Mouse (Mus musculus) midbrain, embryonic 14.5 days (tissue): ENCODE measurements around the gene 1700025F22Rik. TPM values are rescaled to one million over a fixed set of nuclear protein-coding genes. Genes with fewer than 3 reads are reported as not detected.
"Not testable (repeated sequence)": the region's sequence is repeated elsewhere in the genome, so short reads cannot be mapped to it uniquely, and the experiment has no call there.

Experiments
- ATAC-seq: fragments of 200-750 bp; cut with Nextera tagmentation; 2 replicates; pipeline ENCODE4 v1.8.0; 2017; ENCODE audit warnings: moderate number of reproducible peaks, moderate library complexity; ENCODE audit not compliant: low FRiP score, low TSS enrichment
- DNase-seq: peaks from one replicate; pipeline ENCODE4 v3.0.0-alpha.2; 2015
- H3K27ac ChIP-seq: fragments of 300-500 bp; sonication (generic); replicated peaks from 2 replicates; pipeline ENCODE4 v1.5.1; 2014; ENCODE audit warnings: mild to moderate bottlenecking, low read depth, low read length, moderate library complexity
- H3K27me3 ChIP-seq: fragments of 300-500 bp; sonication (generic); 2 replicates; pipeline ENCODE4 v1.6.1; 2014; ENCODE audit warnings: low read length, control low read depth, mixed read lengths; ENCODE audit not compliant: control insufficient read depth, insufficient read depth
- H3K36me3 ChIP-seq: fragments of 300-500 bp; sonication (generic); 2 replicates; pipeline ENCODE4 v1.6.1; 2014; ENCODE audit warnings: low read length, control low read depth; ENCODE audit not compliant: control insufficient read depth, insufficient read depth
- H3K4me1 ChIP-seq: fragments of 300-500 bp; sonication (generic); 2 replicates; pipeline ENCODE4 v1.6.1; 2014; ENCODE audit warnings: mild to moderate bottlenecking, antibody characterized with exemption, low read length, control low read depth; ENCODE audit not compliant: control insufficient read depth, insufficient read depth
- H3K4me2 ChIP-seq: fragments of 300-500 bp; sonication (generic); 2 replicates; pipeline ENCODE4 v1.6.1; 2014; ENCODE audit warnings: mild to moderate bottlenecking, low read length, moderate library complexity
- H3K4me3 ChIP-seq: fragments of 300-500 bp; sonication (generic); replicated peaks from 2 replicates; pipeline ENCODE4 v1.5.1; 2014; ENCODE audit warnings: low read depth, low read length
- H3K9ac ChIP-seq: fragments of 300-500 bp; sonication (generic); replicated peaks from 2 replicates; pipeline ENCODE4 v1.6.1; 2014; ENCODE audit warnings: mild to moderate bottlenecking, low read length, moderate library complexity
- H3K9me3 ChIP-seq: fragments of 300-500 bp; sonication (generic); 2 replicates; pipeline ENCODE4 v1.6.1; 2016; ENCODE audit warnings: low read length, control low read depth, mixed read lengths; ENCODE audit not compliant: control insufficient read depth
- WGBS: fragments of 180-500 bp; shearing (Covaris S2); extraction: QIAGEN DNeasy Blood & Tissue Kit; methylation state at CpG from one replicate; pipeline ENCODE4 v1.1.7; 2014; 5-methylcytosine and 5-hydroxymethylcytosine counted together
- polyA plus RNA-seq: library from polyadenylated mRNA; unstranded; fragments of >200 nt; fragmentation: Nextera tagmentation; extraction: Ambion mirVana; gene quantifications from 2 replicates; pipeline ENCODE4 v1.2.1, GENCODE M21; 2014

1700025F22Rik gene
- not detected in 2 replicates for polyA plus RNA-seq

GRCm38 (mm10) chr19:11165172-11165571 is at the start of gene 1700025F22Rik:
1700025F22Rik (minus strand) TSS chr19:11165320.
- DNase-seq (no peak), ATAC-seq (no peak)
- no peak within 1 kb of the TSS for H3K27ac ChIP-seq
- no peak within 1 kb of the TSS for H3K4me2 ChIP-seq
- no peak within 1 kb of the TSS for H3K9ac ChIP-seq
- H3K27me3 ChIP-seq, result no peaks in the 10 kb centered on the region
- no peaks in the 10 kb centered on the region for H3K4me1 ChIP-seq
- no peaks in the 10 kb centered on the region for H3K36me3 ChIP-seq
- 42% methylated on average over 10 of the region's 10 CpGs for whole genome bisulfite sequencing
- no peaks in the 10 kb centered on the region for H3K9me3 ChIP-seq
- H3K4me3 ChIP-seq, result no peak within 1 kb of the TSS

GRCm38 (mm10) chr19:11196546-11196945 is 31.4 kb upstream of the 1700025F22Rik start, which contains the start of gene Ms4a13:
Ms4a13 (minus strand) TSS chr19:11196737.
- DNase-seq (no peak), ATAC-seq (no peak)
- Histone ChIP-seq H3K9me3 (no peaks in the 10 kb centered on the region), H3K4me1 (no peaks in the 10 kb centered on the region), H3K4me2 (no peak within 1 kb of the TSS), H3K27ac (no peak within 1 kb of the TSS), H3K4me3 (no peak within 1 kb of the TSS), H3K27me3 (no peaks in the 10 kb centered on the region), H3K36me3 (no peaks in the 10 kb centered on the region), H3K9ac (no peak within 1 kb of the TSS)
- WGBS, result 72% methylated on average over 12 of the region's 12 CpGs

- DNase-seq (no peak), ATAC-seq (no peak)
- H3K9me3 ChIP-seq, result no peaks in the 10 kb centered on the region
- H3K36me3 ChIP-seq, result no peaks in the 10 kb centered on the region
- no peak overlapping the region for H3K27ac ChIP-seq
- no peak overlapping the region for H3K4me2 ChIP-seq
- no peak overlapping the region for H3K9ac ChIP-seq
- H3K4me3 ChIP-seq, result no peak overlapping the region
- WGBS, result 80% methylated on average over 1 of the region's 1 CpGs
- no peaks in the 10 kb centered on the region for H3K4me1 ChIP-seq
- no peaks in the 10 kb centered on the region for H3K27me3 ChIP-seq
These were observed 27.4 kb upstream of the 1700025F22Rik start for GRCm38 (mm10) chr19:11192552-11192951.

DNA sequence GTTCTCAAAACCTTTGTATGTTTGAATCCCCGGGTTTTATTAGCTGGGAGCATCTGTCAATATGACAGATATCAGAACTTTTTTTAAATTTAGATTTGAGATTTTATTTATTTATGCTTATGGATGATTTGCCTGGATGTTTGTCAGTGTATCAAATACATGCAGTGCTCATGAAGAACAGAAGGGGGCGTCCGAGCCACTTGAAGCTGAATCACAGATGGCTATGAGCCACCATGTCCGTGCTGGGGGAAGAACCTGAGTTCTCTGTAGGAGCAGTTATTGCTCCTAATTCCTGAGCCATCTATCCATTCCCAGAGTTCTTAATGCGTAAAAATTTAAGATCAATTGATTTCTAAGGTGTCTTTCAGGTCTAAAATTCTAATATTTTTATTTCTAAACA is 19.0 kb upstream of the 1700025F22Rik start:
- Histone ChIP-seq H3K27me3 (no peaks in the 10 kb centered on the region), H3K27ac (no peak overlapping the region), H3K4me2 (no peak overlapping the region), H3K36me3 (no peaks in the 10 kb centered on the region), H3K9me3 (no peaks in the 10 kb centered on the region), H3K4me3 (no peak overlapping the region), H3K4me1 (no peaks in the 10 kb centered on the region), H3K9ac (no peak overlapping the region)
- DNase-seq (no peak), ATAC-seq (no peak)
- WGBS, result 18% methylated on average over 5 of the region's 5 CpGs

DNA sequence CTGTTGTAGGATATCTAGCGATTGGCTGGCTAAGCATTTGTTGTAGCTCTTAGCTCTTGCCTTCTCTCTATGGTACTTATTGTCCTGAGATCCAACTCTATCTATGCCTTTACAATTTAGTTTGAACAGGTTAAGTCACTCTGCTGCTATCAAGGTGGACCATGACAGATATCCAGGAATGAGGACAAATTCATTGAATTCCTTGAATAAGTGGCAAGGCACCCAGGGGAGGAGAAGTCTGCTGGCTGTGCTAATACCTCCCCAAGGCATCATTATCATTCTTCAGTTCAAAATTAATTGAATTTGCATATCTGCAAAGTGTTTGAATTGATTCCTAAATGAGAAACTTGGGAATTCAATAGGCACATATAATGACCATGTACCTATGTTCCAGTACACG is 12.3 kb upstream of the 1700025F22Rik start:
- H3K9me3 ChIP-seq, result no peaks in the 10 kb centered on the region
- WGBS, result 61% methylated on average over 2 of the region's 2 CpGs
- H3K4me1 ChIP-seq, result no peaks in the 10 kb centered on the region
- no peaks in the 10 kb centered on the region for H3K27me3 ChIP-seq
- no peak overlapping the region for H3K27ac ChIP-seq
- H3K4me2 ChIP-seq, result no peak overlapping the region
- ATAC-seq, result no peak
- H3K36me3 ChIP-seq, result no peaks in the 10 kb centered on the region
- DNase-seq, result peak; percentile 40
- H3K9ac ChIP-seq, result no peak overlapping the region
- H3K4me3 ChIP-seq, result no peak overlapping the region

GRCm38 (mm10) chr19:11157890-11158289 is 7.2 kb downstream of the 1700025F22Rik start:
- not testable (repeated sequence) for H3K4me2 ChIP-seq, H3K27ac ChIP-seq, H3K27me3 ChIP-seq, H3K9me3 ChIP-seq, DNase-seq, H3K4me3 ChIP-seq, H3K4me1 ChIP-seq, H3K36me3 ChIP-seq, H3K9ac ChIP-seq, ATAC-seq
- WGBS, result 85% methylated on average over 5 of the region's 6 CpGs

- Histone ChIP-seq H3K9me3 (no peaks in the 10 kb centered on the region), H3K9ac (no peak overlapping the region), H3K27me3 (no peaks in the 10 kb centered on the region), H3K36me3 (no peaks in the 10 kb centered on the region), H3K4me1 (no peaks in the 10 kb centered on the region), H3K4me3 (no peak overlapping the region), H3K4me2 (no peak overlapping the region), H3K27ac (no peak overlapping the region)
- ATAC-seq (no peak), DNase-seq (no peak)
- 75% methylated on average over 4 of the region's 4 CpGs for WGBS
These were observed 29.8 kb downstream of the 1700025F22Rik start for GRCm38 (mm10) chr19:11135336-11135735.

DNA sequence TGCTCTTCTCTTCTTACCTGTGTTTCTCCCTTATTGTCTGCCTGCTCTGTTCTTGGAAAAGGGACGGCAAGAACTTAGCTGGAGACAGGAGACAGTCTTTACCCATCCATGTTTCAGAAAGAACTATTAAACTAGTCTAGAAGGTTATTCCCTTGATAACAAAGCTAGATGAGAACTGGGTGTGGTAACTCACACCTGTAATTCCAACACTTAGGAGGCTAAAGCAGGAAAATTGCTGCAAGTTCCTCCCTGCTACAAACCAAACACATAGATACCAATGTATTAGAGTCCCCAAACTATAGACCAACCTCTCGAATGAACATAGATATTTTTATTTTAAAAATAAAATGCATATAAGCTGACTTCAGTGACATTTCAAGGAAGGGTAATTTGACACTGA is 30.3 kb downstream of the 1700025F22Rik start:
- Histone ChIP-seq H3K4me1 (no peaks in the 10 kb centered on the region), H3K27me3 (no peaks in the 10 kb centered on the region), H3K36me3 (no peaks in the 10 kb centered on the region), H3K9me3 (no peaks in the 10 kb centered on the region), H3K27ac (no peak overlapping the region), H3K4me2 (no peak overlapping the region), H3K4me3 (no peak overlapping the region), H3K9ac (no peak overlapping the region)
- ATAC-seq, result no peak
- WGBS, result 88% methylated on average over 2 of the region's 2 CpGs
- DNase-seq, result no peak

DNA sequence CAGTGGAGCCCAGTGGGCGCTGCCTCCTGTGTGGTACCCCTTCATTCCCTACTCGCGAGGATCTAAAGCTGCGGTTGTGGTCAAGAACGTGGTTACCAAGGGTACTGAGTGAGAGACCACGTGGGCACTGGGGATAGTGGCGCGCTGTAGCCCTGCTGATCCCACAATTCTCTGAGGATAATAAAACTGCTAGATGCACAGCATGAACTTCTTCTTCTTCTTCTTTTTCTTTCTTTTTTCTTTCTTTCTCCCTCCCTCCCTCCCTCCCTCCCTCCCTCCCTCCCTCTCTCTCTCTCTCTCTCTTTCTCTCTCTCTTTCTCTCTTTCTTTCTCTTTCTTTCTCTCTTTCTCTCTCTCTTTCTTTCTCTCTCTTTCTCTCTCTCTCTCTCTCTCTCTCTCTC is 34.3 kb downstream of the 1700025F22Rik start, which contains the start of gene 1700017D01Rik:
TSS of gene 1700017D01Rik (minus strand) at position 101 of the 400 bp plus-strand sequence.
- not testable (repeated sequence) for H3K27me3 ChIP-seq, DNase-seq, H3K27ac ChIP-seq, ATAC-seq, H3K4me2 ChIP-seq, H3K4me3 ChIP-seq, H3K36me3 ChIP-seq, H3K9ac ChIP-seq, H3K9me3 ChIP-seq, H3K4me1 ChIP-seq
- 86% methylated on average over 8 of the region's 8 CpGs for WGBS
